Mouse (Mus musculus) right cerebral cortex, postnatal 25 days (tissue): Measurements from ENCODE around the gene Cradd.

Experiments used
- DNase-seq: peaks from one replicate; pipeline ENCODE4 v3.0.0; 2022

Gene Cradd

GRCm38 (mm10) chr10:95151012-95151768, 172.7 kb downstream of the Cradd start:
- no peak for DNase-seq

- DNase-seq = no peak
Measured at GRCm38 (mm10) chr10:95149666-95150065, 174.3 kb downstream of the Cradd start.

- no peak for DNase-seq
Measured at GRCm38 (mm10) chr10:95148641-95149040, 175.3 kb downstream of the Cradd start.

GRCm38 (mm10) chr10:95147136-95147901, 176.6 kb downstream of the Cradd start:
- DNase-seq = no peak

GRCm38 (mm10) chr10:95146491-95146890, 177.4 kb downstream of the Cradd start:
- DNase-seq = no peak

- no peak for DNase-seq
Measured at GRCm38 (mm10) chr10:95145204-95145926, 178.6 kb downstream of the Cradd start.

GRCm38 (mm10) chr10:95144414-95145130, 179.4 kb downstream of the Cradd start:
- no peak for DNase-seq

GRCm38 (mm10) chr10:95143446-95144114, 180.4 kb downstream of the Cradd start:
- no peak for DNase-seq

GRCm38 (mm10) chr10:95142844-95143435, 181.0 kb downstream of the Cradd start:
- peak; percentile 60 for DNase-seq

GRCm38 (mm10) chr10:95141075-95141474, 182.9 kb downstream of the Cradd start:
- DNase-seq = no peak

GRCm38 (mm10) chr10:95140191-95140590, 183.7 kb downstream of the Cradd start:
- DNase-seq = no peak

- no peak for DNase-seq
Measured at GRCm38 (mm10) chr10:95139645-95140044, 184.3 kb downstream of the Cradd start.

GRCm38 (mm10) chr10:95133057-95133456, 190.9 kb downstream of the Cradd start:
- no peak for DNase-seq
